Mouse (Mus musculus): ENCODE results near the gene Atp8b5. TPM values are rescaled to one million over a fixed set of nuclear protein-coding genes. Genes with fewer than 3 reads are reported as not detected.

Atp8b5 gene
- total and polyA plus RNA-seq, 2 experiments from 2014 or later: 0.52 to 1.8 TPM

- WGBS: 86% methylated on average over 5 of the region's 5 CpGs
- DNase-seq (no peak), ATAC-seq (no peak)
- Histone ChIP-seq H3K4me1 (ENCODE audit: insufficient read depth) (no peaks in the 10 kb centered on the region), H3K4me2 (ENCODE audit: low read depth) (no peak overlapping the region), H3K4me3 (ENCODE audit: low read depth, low read length) (no peak overlapping the region), H3K36me3 (ENCODE audit: insufficient read depth) (no peaks in the 10 kb centered on the region), H3K27ac (ENCODE audit: low read depth, low read length) (no peak overlapping the region), H3K9ac (no peak overlapping the region), H3K27me3 (ENCODE audit: insufficient read depth, low read length) (no peaks in the 10 kb centered on the region), H3K9me3 (ENCODE audit: low read length) (no peaks in the 10 kb centered on the region)
- TF ChIP-seq CTCF (IDR thresholded peaks at IDR 0.05; ENCODE audit: low read depth): no peak
Measured at GRCm38 (mm10) chr4:43367295-43367694, 100.3 kb downstream of the Atp8b5 start.

- Histone ChIP-seq H3K9me3 (ENCODE audit: low read length) (no peaks in the 10 kb centered on the region), H3K4me2 (ENCODE audit: low read depth) (no peak overlapping the region), H3K27ac (ENCODE audit: low read depth, low read length) (no peak overlapping the region), H3K9ac (no peak overlapping the region), H3K27me3 (ENCODE audit: insufficient read depth, low read length) (no peaks in the 10 kb centered on the region), H3K4me1 (ENCODE audit: insufficient read depth) (no peaks in the 10 kb centered on the region), H3K36me3 (ENCODE audit: insufficient read depth) (no peaks in the 10 kb centered on the region), H3K4me3 (ENCODE audit: low read depth, low read length) (no peak overlapping the region)
- no peak for DNase-seq
- WGBS: 95% methylated on average over 9 of the region's 9 CpGs
- ATAC-seq: no peak
- TF ChIP-seq CTCF (IDR thresholded peaks at IDR 0.05; ENCODE audit: low read depth): no peak
Measured at GRCm38 (mm10) chr4:43367787-43368186, 100.8 kb downstream of the Atp8b5 start.

- Histone ChIP-seq H3K4me2 (ENCODE audit: low read depth) (no peak overlapping the region), H3K27me3 (ENCODE audit: insufficient read depth, low read length) (no peaks in the 10 kb centered on the region), H3K4me3 (ENCODE audit: low read depth, low read length) (no peak overlapping the region), H3K36me3 (ENCODE audit: insufficient read depth) (no peaks in the 10 kb centered on the region), H3K9me3 (ENCODE audit: low read length) (no peaks in the 10 kb centered on the region), H3K9ac (no peak overlapping the region), H3K4me1 (ENCODE audit: insufficient read depth) (no peaks in the 10 kb centered on the region), H3K27ac (ENCODE audit: low read depth, low read length) (no peak overlapping the region)
- ATAC-seq (no peak), DNase-seq (no peak)
- TF ChIP-seq CTCF (IDR thresholded peaks at IDR 0.05; ENCODE audit: low read depth): no peak
- 78% methylated on average over 11 of the region's 11 CpGs for WGBS
Measured at GRCm38 (mm10) chr4:43371406-43371805, 104.4 kb downstream of the Atp8b5 start.

- Histone ChIP-seq H3K4me2 (ENCODE audit: low read depth) (no peak overlapping the region), H3K4me3 (ENCODE audit: low read depth, low read length) (no peak overlapping the region), H3K36me3 (ENCODE audit: insufficient read depth) (no peaks in the 10 kb centered on the region), H3K27me3 (ENCODE audit: insufficient read depth, low read length) (no peaks in the 10 kb centered on the region), H3K27ac (ENCODE audit: low read depth, low read length) (no peak overlapping the region), H3K4me1 (ENCODE audit: insufficient read depth) (no peaks in the 10 kb centered on the region), H3K9me3 (ENCODE audit: low read length) (no peaks in the 10 kb centered on the region), H3K9ac (no peak overlapping the region)
- ATAC-seq (no peak), DNase-seq (no peak)
- 66% methylated on average over 4 of the region's 4 CpGs for WGBS
- no peak for TF ChIP-seq CTCF (IDR thresholded peaks at IDR 0.05; ENCODE audit: low read depth)
Measured at GRCm38 (mm10) chr4:43372155-43372554, 105.2 kb downstream of the Atp8b5 start.

GRCm38 (mm10) chr4:43374266-43374665 lies 107.3 kb downstream of the Atp8b5 start:
- Histone ChIP-seq H3K4me3 (ENCODE audit: low read depth, low read length) (no peak overlapping the region), H3K9ac (no peak overlapping the region), H3K4me2 (ENCODE audit: low read depth) (no peak overlapping the region), H3K36me3 (ENCODE audit: insufficient read depth) (no peaks in the 10 kb centered on the region), H3K4me1 (ENCODE audit: insufficient read depth) (no peaks in the 10 kb centered on the region), H3K27ac (ENCODE audit: low read depth, low read length) (no peak overlapping the region), H3K9me3 (ENCODE audit: low read length) (no peaks in the 10 kb centered on the region), H3K27me3 (ENCODE audit: insufficient read depth, low read length) (no peaks in the 10 kb centered on the region)
- ATAC-seq (no peak), DNase-seq (no peak)
- WGBS: 84% methylated on average over 4 of the region's 4 CpGs
- TF ChIP-seq CTCF (IDR thresholded peaks at IDR 0.05; ENCODE audit: low read depth): no peak

GRCm38 (mm10) chr4:43379601-43380000 lies 112.6 kb downstream of the Atp8b5 start:
- Histone ChIP-seq H3K36me3 (ENCODE audit: insufficient read depth) (no peaks in the 10 kb centered on the region), H3K4me2 (ENCODE audit: low read depth) (no peak overlapping the region), H3K27ac (ENCODE audit: low read depth, low read length) (no peak overlapping the region), H3K27me3 (ENCODE audit: insufficient read depth, low read length) (no peaks in the 10 kb centered on the region), H3K4me3 (ENCODE audit: low read depth, low read length) (no peak overlapping the region), H3K4me1 (ENCODE audit: insufficient read depth) (peaks cover 16% of the 10 kb centered on the region), H3K9me3 (ENCODE audit: low read length) (no peaks in the 10 kb centered on the region), H3K9ac (no peak overlapping the region)
- no peak for ATAC-seq
- 90% methylated on average over 6 of the region's 6 CpGs for WGBS
- TF ChIP-seq CTCF (IDR thresholded peaks at IDR 0.05; ENCODE audit: low read depth): no peak
- no peak for DNase-seq

- Histone ChIP-seq H3K9ac (peak overlapping the region; percentile 83), H3K36me3 (ENCODE audit: insufficient read depth) (no peaks in the 10 kb centered on the region), H3K4me2 (ENCODE audit: low read depth) (peak overlapping the region; percentile 87), H3K4me1 (ENCODE audit: insufficient read depth) (peaks cover 16% of the 10 kb centered on the region), H3K9me3 (ENCODE audit: low read length) (no peaks in the 10 kb centered on the region), H3K27ac (ENCODE audit: low read depth, low read length) (no peak overlapping the region), H3K4me3 (ENCODE audit: low read depth, low read length) (peak overlapping the region; percentile 76), H3K27me3 (ENCODE audit: insufficient read depth, low read length) (no peaks in the 10 kb centered on the region)
- ATAC-seq: no peak
- no peak for DNase-seq
- WGBS: 50% methylated on average over 10 of the region's 10 CpGs
- no peak for TF ChIP-seq CTCF (IDR thresholded peaks at IDR 0.05; ENCODE audit: low read depth)
Measured at GRCm38 (mm10) chr4:43380951-43381350, 114.0 kb downstream of the Atp8b5 start.
